Mouse (Mus musculus) frontal cortex, postnatal 10 days (tissue): ENCODE results near the gene 1700019A02Rik.

ENCODE experiments used
- DNase-seq, 2 experiments: peaks; one replicate each; pipeline ENCODE4 v3.0.0; 2022; ENCODE audit warnings: low spot score in 2 of 2, mixed read lengths in 1 of 2

Gene 1700019A02Rik

DNA sequence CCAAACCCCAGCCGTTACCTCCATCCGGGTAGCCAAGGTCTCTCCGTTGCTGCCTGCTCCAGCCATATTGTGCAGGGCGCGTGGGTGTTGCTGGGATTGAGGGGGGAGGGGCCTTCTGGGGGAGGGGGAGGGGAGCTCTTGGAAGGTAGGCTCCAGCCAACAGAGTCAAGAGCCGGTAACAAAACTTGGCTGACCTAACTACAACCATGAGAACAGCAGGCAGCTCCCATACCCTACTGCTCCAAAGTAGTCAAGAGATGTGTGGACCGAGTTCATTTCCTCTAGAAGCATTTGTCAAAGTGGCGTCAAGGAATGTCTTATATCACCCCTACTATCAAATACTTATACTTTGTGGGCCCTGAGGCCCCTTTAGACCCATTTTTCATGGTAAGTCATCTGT is at the start of gene 1700019A02Rik:
TSS of gene 1700019A02Rik (minus strand) at position 101 of the 400 bp plus-strand sequence.
- DNase-seq = no peak

GRCm38 (mm10) chr1:53226063-53226462 is 38.6 kb upstream of the 1700019A02Rik start:
- no peak for DNase-seq

GRCm38 (mm10) chr1:53225616-53226015 is 38.2 kb upstream of the 1700019A02Rik start:
- DNase-seq = no peak

- DNase-seq = no peak
Observed at GRCm38 (mm10) chr1:53224775-53225174, 37.3 kb upstream of the 1700019A02Rik start.

- DNase-seq = no peak
Observed at GRCm38 (mm10) chr1:53210136-53210535, 22.7 kb upstream of the 1700019A02Rik start.

DNA sequence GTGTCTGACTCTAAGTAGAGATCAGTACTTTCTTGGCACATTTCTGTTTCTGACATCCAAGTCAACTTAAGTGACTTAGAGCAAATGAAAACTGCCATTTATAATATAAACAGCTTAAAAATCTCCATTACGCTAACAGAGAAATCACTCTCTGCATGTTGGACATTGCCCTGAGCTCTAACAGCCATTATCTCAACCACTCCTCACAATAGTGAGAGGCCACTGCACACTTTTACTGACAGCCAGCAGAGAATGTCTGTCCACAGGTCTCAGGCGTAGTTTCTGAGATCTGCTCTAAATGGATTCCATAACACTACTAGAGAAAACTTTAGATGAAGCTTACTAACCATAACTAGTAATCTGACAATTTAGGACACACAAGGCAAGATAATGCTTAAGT is 16.5 kb upstream of the 1700019A02Rik start:
- DNase-seq = no peak

DNA sequence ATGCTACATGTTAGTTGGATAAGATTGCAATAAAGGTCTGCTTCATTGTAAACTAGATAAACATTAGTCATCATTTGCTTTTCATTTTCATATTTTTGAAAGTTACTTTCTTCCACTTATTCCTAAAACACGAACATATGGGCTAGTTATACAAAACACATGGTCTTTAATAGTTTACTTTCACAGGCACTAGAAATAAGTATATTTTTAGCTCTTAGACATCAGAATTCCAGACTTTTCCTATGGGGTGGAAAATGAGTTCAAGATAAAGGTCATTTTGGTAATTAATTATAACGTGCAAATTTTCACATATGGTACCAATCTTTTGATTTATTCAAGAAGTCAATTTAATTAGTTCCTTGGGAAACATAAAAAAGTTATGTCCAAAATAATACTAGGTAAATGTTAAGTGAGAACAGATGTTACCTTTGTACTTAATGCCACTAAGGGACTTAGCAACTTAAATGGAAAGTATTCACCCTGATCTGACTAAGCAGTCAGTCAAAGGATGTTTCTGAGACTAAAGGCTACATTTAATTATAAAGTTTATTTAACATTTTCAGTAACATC is 14.3 kb upstream of the 1700019A02Rik start:
- no peak for DNase-seq

DNA sequence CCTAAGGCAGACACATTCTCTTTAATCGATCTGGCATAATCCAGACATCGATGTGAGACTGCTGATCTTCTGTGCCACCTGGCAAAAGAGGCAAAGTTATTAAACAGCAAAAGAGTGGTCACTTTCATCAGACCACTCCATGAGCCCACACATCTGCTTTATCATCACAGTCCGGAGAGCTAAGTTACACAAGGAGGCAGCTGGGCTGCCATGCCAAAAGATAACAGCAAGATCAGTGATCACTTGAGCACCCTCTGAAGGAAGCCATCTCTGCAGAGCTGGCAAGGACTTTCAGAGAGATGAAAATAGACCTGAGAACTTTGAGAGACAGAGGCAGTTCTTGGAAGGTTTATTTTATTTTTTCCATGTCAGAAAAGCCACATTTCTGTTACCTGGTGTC is 7.1 kb upstream of the 1700019A02Rik start:
- no peak for DNase-seq

GRCm38 (mm10) chr1:53191234-53191633 is 3.8 kb upstream of the 1700019A02Rik start:
- DNase-seq = no peak

DNA sequence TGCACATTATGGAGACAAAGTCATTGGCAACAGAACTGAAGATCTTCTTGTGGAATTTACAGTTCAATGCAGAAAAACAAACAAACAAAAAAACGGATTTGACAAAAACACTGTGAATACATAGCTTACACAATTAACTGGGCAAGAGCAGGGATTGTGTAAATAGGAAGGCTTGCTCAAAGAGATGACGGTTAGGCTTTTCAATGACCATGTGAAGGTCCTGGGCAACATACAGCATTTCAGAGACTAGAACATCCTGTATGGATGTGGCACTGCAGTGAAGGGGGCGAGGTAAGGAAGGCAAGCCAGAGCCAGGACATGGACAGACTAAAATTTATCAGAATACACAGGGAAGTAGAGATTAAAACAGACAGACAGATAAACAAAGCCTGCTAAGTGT is 2.2 kb upstream of the 1700019A02Rik start:
- no peak for DNase-seq

- no peak for DNase-seq
Observed at GRCm38 (mm10) chr1:53186301-53186700, 1.1 kb downstream of the 1700019A02Rik start.

- no peak for DNase-seq
Observed at GRCm38 (mm10) chr1:53157715-53158114, 29.7 kb downstream of the 1700019A02Rik start.

DNA sequence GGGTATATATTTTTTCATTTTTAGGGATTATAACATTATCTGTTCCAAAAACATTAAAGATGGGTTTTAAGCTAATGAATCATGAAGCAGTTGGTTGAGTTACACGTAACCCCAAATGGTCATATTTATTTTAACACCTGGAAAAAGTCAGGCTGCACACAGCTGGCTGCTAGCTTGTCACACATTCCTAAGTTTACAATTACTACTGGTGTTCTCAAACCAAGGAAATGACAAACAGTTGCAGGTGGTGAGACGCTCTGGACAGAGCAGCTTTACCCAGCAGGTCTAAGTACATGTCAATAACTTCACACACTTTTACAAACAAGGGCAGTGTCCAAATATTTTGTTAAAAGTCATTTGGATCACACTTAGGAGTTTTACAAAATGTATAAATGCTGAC is 64.4 kb downstream of the 1700019A02Rik start:
- DNase-seq = no peak

GRCm38 (mm10) chr1:53110561-53110960 is 76.9 kb downstream of the 1700019A02Rik start:
- DNase-seq = no peak
